Mouse (Mus musculus): ENCODE results near the gene Morn4. TPM values are rescaled to one million over a fixed set of nuclear protein-coding genes. Genes with fewer than 3 reads are reported as not detected.

Gene Morn4
- total and polyA plus RNA-seq, 3 experiments: 5.7 to 18.4 TPM; not detected in 1

- no peak; the same call in 1 of the 2 replicates for TF ChIP-seq ZNF384 (IDR thresholded peaks at IDR 0.05; ENCODE audit: low read depth, low read length)
- TF ChIP-seq TBP (IDR thresholded peaks at IDR 0.05; ENCODE audit: low read depth, low read length): peak; percentile 85
- TF ChIP-seq CHD1 (IDR thresholded peaks at IDR 0.05; ENCODE audit: low read depth, low read length): no peak
- peak; percentile 6; the same call in 1 of the 2 replicates for TF ChIP-seq MEF2A (IDR thresholded peaks at IDR 0.05; ENCODE audit: extremely low read depth, insufficient replicate concordance, low read depth, low read length, poor library complexity, severe bottlenecking)
- TF ChIP-seq GATA1 (IDR thresholded peaks at IDR 0.05; ENCODE audit: low read depth, low read length): no peak
- no peak for TF ChIP-seq RAD21 (IDR thresholded peaks at IDR 0.05; ENCODE audit: low read depth, low read length)
- peak; percentile 60 for TF ChIP-seq ZMIZ1 (IDR thresholded peaks at IDR 0.05; ENCODE audit: low read depth, low read length)
- TF ChIP-seq MAFK (IDR thresholded peaks at IDR 0.05; ENCODE audit: borderline replicate concordance, low read depth, low read length): no peak
- TF ChIP-seq GABPA (IDR thresholded peaks at IDR 0.05; ENCODE audit: low read depth, low read length): no peak
- peak; percentile 94 for TF ChIP-seq UBTF (IDR thresholded peaks at IDR 0.05; ENCODE audit: borderline replicate concordance, insufficient read depth, low read depth, low read length)
- peak; percentile 34; the same call in 1 of the 2 replicates for TF ChIP-seq NRF1 (IDR thresholded peaks at IDR 0.05; ENCODE audit: insufficient read depth, low read depth, low read length, poor library complexity, severe bottlenecking)
- no peak for TF ChIP-seq SMC3 (IDR thresholded peaks at IDR 0.05; ENCODE audit: low read depth, low read length)
- TF ChIP-seq ELF1 (IDR thresholded peaks at IDR 0.05; ENCODE audit: low read depth, low read length): no peak
- TF ChIP-seq KAT2A (conservative IDR thresholded peaks at IDR 0.05; ENCODE audit: low read depth, low read length): peak; percentile 55
- TF ChIP-seq POLR2AphosphoS5 (IDR thresholded peaks at IDR 0.05; ENCODE audit: borderline replicate concordance, low read depth, low read length): no peak
- TF ChIP-seq ZKSCAN1 (IDR thresholded peaks at IDR 0.05; ENCODE audit: low read depth, low read length): no peak
- TF ChIP-seq ZC3H11A (IDR thresholded peaks at IDR 0.05; ENCODE audit: low read depth, low read length): no peak
- TF ChIP-seq MXI1 (IDR thresholded peaks at IDR 0.05; ENCODE audit: low read depth, low read length): peak; percentile 100
- TF ChIP-seq POLR2AphosphoS2 (IDR thresholded peaks at IDR 0.05; ENCODE audit: low read length): peak; percentile 97
- peak; percentile 83 for TF ChIP-seq ETS1 (IDR thresholded peaks at IDR 0.05; ENCODE audit: low read depth, low read length)
- TF ChIP-seq SIN3A (IDR thresholded peaks at IDR 0.05; ENCODE audit: low read length): peak; percentile 96
- TF ChIP-seq HCFC1 (IDR thresholded peaks at IDR 0.05; ENCODE audit: low read depth, low read length): peak; percentile 21; the same call in 1 of the 2 replicates
These were observed 42.8 kb upstream of the Morn4 start, which contains the start of gene Avpi1 (continued) for GRCm38 (mm10) chr19:42128787-42129508.

Data from MEL (cell line).